Mouse (Mus musculus) monocyte, adult 5-6 weeks (primary cell): ENCODE data around the gene Il20. TPM values are rescaled to one million over a fixed set of nuclear protein-coding genes. Genes with fewer than 3 reads are reported as not detected.

Source experiments
- ATAC-seq: fragments of 153-309, 156-312 bp; replicated peaks from 2 replicates; pipeline ENCODE4 v1.8.0; 2017; ENCODE audit warnings: mild to moderate bottlenecking; ENCODE audit not compliant: low TSS enrichment, insufficient number of reproducible peaks, severe bottlenecking, poor library complexity, low FRiP score
- total RNA-seq: library from RNA; stranded (forward); fragments of 200-1000, 200-491, 200-594 nt; gene quantifications from 3 replicates; pipeline ENCODE4 v1.2.3, GENCODE M21; 2017

The Il20 gene
- total RNA-seq, 1 experiment from 2014 or later, result not detected

GRCm38 (mm10) chr1:130875910-130876309 lies 35.3 kb downstream of the Il20 start:
- ATAC-seq, result no peak

- ATAC-seq, result no peak
Measured at GRCm38 (mm10) chr1:130875139-130875538, 36.1 kb downstream of the Il20 start.

- ATAC-seq, result peak; percentile 30; the same call in 1 of the 2 replicates
Measured at GRCm38 (mm10) chr1:130872912-130873311, 38.3 kb downstream of the Il20 start.

GRCm38 (mm10) chr1:130865541-130866221 lies 45.6 kb downstream of the Il20 start, which contains the start of gene Fcmr:
Fcmr (plus strand) TSS chr1:130865669.
- ATAC-seq, result no peak

GRCm38 (mm10) chr1:130864741-130865140 lies 46.5 kb downstream of the Il20 start:
- ATAC-seq, result 0 out of 2 replicates have a peak, but pooled peaks have one; percentile 11

GRCm38 (mm10) chr1:130864238-130864637 lies 47.0 kb downstream of the Il20 start:
- peak; percentile 82 for ATAC-seq

GRCm38 (mm10) chr1:130857456-130857855 lies 53.8 kb downstream of the Il20 start:
- no peak for ATAC-seq

Other genes with a start within 250 kb of the Il20 start
- not detected in 3 replicates for gene C4bp, start 249.8 kb downstream of the Il20 start, total RNA-seq
- gene Gm29427, start 195.7 kb downstream of the Il20 start, total RNA-seq, result not detected in 3 replicates
- gene Yod1, start 194.1 kb downstream of the Il20 start, total RNA-seq, result 7.4 to 9.8 TPM (median 7.8 TPM) in 3 replicates
- 10.6 to 18.1 TPM (median 13.7 TPM) in 3 replicates for gene Pfkfb2, start 182.2 kb downstream of the Il20 start, total RNA-seq
- 0.57 to 0.58 TPM in 2 of 3 replicates, not detected in the other for gene AA986860, start 179.5 kb downstream of the Il20 start, total RNA-seq
- not detected in 3 replicates for gene Fcamr, start 110.5 kb downstream of the Il20 start, total RNA-seq
- gene Pigr, start 84.8 kb downstream of the Il20 start, total RNA-seq, result 0.19 TPM in 1 of 3 replicates, not detected in the others
- 27.7 to 41.4 TPM (median 29.9 TPM) in 3 replicates for gene Fcmr, start 45.8 kb downstream of the Il20 start, total RNA-seq
- gene Il24, start 24.0 kb downstream of the Il20 start, total RNA-seq, result not detected in 3 replicates
- gene Il19, start 28.7 kb upstream of the Il20 start, total RNA-seq, result 1.1 TPM in 1 of 3 replicates, not detected in the others
- gene Il10, start 108.4 kb upstream of the Il20 start, total RNA-seq, result 0.49 to 1.5 TPM in 2 of 3 replicates, not detected in the other
- gene Mapkapk2, start 186.4 kb upstream of the Il20 start, total RNA-seq, result 205 to 262 TPM (median 212 TPM) in 3 replicates
- 0.67 to 5.1 TPM (median 0.68 TPM) in 3 replicates for gene Dyrk3, start 226.9 kb upstream of the Il20 start, total RNA-seq
- gene Eif2d, start 241.7 kb upstream of the Il20 start, total RNA-seq, result 4.0 to 11.8 TPM (median 9.0 TPM) in 3 replicates